Mouse (Mus musculus) layer of hippocampus, adult 9-11 months (tissue): ENCODE measurements at regions not wholly inside any gene's neighbourhood (a gene's known extent, or its start where the extent isn't known, plus 50 kb on each side); places are given as distances from the start of the nearest gene placed in this dataset.

Experiments
- DNase-seq: peaks from one replicate; pipeline ENCODE4 v3.0.0; 2022

GRCm38 (mm10) chr9:46622255-46622654 lies 302.5 kb upstream of the 4931429L15Rik start:
- no peak for DNase-seq

GRCm38 (mm10) chr9:46621851-46622250 lies 302.1 kb upstream of the 4931429L15Rik start:
- DNase-seq = no peak

- no peak for DNase-seq
Observed at GRCm38 (mm10) chr9:46610101-46611005, 290.6 kb upstream of the 4931429L15Rik start.

- no peak for DNase-seq
Observed at GRCm38 (mm10) chr9:46608695-46609094, 288.9 kb upstream of the 4931429L15Rik start.

- no peak for DNase-seq
Observed at GRCm38 (mm10) chr9:46600803-46601202, 281.0 kb upstream of the 4931429L15Rik start.

GRCm38 (mm10) chr9:46599931-46600708 lies 280.3 kb upstream of the 4931429L15Rik start:
- DNase-seq = peak; percentile 61

DNA sequence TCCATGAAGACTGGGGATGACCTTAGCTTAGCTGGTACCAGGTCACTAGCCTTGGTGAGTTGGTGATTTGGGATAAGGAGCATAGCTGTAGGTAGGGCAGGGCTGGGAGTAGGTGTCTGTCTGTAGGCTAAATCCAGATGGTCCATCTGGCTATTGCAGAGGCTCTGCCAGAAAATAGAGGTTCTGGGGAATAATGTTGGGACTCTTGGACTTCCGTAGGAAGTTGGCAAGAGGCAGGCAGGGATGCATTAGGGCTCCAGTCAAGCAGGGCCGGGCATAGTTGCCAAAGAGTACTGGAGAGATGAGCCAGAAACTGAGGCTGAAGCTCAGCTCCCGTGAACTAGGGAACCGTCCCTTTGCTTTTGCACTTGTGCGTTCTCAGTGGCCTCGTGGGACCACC lies 278.7 kb upstream of the 4931429L15Rik start:
- no peak for DNase-seq

GRCm38 (mm10) chr9:46593444-46593843 lies 273.7 kb upstream of the 4931429L15Rik start:
- DNase-seq = no peak

- DNase-seq = no peak
Observed at GRCm38 (mm10) chr9:46592908-46593307, 273.1 kb upstream of the 4931429L15Rik start.

- no peak for DNase-seq
Observed at GRCm38 (mm10) chr9:46586818-46587217, 267.0 kb upstream of the 4931429L15Rik start.

- no peak for DNase-seq
Observed at GRCm38 (mm10) chr9:46581844-46582243, 262.1 kb upstream of the 4931429L15Rik start.

- DNase-seq = no peak
Observed at GRCm38 (mm10) chr9:46562301-46562700, 242.5 kb upstream of the 4931429L15Rik start.

DNA sequence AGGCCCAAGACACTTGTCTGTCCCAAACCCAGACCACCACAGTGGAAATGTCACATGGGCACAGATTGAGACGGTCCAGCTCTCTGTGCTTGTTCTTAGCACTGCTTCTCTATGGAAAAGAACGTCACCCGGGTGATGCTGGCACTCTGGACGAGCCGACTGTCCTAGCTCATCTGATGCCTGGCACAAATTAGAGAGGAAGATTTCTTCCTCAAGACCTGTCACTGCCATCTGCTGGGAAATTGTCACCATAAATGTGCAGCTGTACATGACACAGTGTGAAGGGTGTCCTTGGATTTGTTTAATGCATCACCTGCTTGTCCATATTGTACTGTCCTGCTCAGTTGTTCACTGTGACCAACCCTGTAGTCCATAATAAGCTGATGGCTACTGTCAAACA lies 238.7 kb upstream of the 4931429L15Rik start:
- no peak for DNase-seq

DNA sequence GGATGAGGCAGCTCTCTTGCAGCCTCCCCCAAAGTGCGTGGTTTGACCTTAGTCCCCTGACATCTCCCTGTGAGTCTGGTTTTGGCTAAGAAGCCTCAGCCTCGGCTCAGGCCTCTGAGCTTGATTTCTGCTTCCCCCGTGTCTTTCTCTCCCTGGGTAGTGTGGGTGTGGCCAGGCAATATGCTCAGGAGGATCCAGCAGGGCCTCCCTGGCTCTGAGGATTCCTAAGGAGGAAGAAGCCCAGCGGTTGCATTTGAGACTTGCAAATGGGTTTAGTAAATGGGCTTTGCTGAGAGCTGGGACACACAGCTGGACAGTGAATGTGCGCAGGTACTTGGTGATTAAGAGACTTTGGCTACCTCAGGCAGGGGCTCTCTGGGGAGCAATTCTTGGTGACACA lies 238.0 kb upstream of the 4931429L15Rik start:
- DNase-seq = no peak

- DNase-seq = no peak
Observed at GRCm38 (mm10) chr9:46555156-46555555, 235.4 kb upstream of the 4931429L15Rik start.

DNA sequence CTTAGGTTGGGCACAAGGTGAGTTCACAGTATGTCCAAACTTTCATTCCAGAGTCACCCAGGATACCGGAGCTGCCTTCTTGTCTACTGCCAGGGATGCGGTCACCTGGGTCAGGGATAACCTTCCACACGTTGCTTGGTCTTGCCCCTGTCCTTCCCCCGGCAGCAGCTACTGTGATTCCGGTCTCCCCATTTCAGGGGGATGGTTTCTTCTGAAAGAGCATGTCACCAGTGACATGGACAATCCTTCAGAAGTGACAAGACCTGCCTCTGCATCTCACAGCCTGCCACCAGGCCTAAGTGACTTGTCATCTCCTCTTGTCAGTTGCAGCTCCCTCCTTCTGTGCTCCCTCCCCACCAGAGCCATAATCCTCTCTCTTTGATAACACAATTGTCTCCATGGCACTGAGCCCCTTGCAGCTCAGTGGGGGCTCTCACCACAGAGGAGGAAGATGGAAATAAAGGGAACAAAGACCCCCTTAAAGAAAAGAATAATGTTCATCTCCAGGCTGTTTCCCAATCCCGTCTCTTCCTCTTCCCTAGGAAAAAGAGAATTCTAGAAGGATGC lies 234.9 kb upstream of the 4931429L15Rik start:
- no peak for DNase-seq

DNA sequence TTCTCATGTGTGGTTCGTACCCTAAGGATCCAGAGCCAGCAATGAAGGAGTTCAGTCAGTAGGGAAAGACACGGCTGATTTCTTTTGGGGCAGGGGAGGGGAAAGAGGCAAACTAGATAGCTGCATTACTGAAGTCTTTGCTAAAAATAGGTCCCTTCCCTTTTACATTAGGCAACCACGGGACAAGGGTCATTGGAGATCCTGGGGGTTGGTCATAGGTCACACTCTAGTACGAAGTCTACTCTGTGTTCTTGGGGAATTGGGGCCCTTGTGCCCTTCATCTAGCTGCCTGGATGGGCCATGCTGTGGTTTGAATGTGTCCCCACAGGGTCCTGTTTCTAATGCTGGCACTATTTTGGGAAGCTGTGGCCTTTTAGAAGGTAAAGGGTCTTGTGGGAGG lies 229.6 kb upstream of the 4931429L15Rik start:
- no peak for DNase-seq

DNA sequence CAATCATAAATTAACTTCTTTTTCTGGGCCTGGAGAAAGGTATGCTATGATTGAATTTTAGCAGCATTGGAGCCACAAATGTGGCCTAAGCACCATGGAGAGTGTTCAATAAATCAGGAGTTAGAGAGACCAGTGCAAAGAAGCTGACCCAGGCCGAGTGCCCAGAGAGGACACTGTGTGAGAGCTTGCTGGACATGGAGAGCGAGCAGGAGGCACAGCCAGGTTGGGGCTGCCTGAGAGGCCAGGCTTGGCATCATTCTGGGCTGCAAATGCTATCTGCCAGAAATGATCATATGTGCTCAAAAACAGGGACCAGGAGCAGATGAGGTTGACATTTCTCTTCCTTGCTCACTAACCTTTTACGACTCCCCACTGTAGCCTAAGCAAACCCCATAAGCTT lies 224.5 kb upstream of the 4931429L15Rik start:
- no peak for DNase-seq

DNA sequence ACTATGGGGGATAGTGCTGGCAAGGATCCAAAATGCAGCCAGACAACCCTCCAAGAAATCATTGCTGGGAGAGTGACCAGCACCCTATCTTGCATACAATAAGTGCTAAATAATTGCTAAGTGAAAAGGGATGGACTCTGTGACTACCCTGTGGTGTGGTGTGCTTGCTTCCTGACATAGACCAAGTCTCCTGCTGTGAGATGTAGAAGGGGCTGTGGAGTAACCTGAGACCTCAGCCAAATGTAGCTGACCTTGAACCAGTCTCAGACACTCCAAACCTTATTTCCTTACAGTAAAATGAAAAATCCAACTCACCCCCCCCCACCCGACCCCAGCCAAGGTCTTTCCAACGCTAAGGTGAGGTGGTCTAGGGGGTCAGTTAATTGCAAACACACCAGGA lies 221.2 kb upstream of the 4931429L15Rik start:
- DNase-seq = no peak

- DNase-seq = no peak
Observed at GRCm38 (mm10) chr9:46538616-46539015, 218.8 kb upstream of the 4931429L15Rik start.

DNA sequence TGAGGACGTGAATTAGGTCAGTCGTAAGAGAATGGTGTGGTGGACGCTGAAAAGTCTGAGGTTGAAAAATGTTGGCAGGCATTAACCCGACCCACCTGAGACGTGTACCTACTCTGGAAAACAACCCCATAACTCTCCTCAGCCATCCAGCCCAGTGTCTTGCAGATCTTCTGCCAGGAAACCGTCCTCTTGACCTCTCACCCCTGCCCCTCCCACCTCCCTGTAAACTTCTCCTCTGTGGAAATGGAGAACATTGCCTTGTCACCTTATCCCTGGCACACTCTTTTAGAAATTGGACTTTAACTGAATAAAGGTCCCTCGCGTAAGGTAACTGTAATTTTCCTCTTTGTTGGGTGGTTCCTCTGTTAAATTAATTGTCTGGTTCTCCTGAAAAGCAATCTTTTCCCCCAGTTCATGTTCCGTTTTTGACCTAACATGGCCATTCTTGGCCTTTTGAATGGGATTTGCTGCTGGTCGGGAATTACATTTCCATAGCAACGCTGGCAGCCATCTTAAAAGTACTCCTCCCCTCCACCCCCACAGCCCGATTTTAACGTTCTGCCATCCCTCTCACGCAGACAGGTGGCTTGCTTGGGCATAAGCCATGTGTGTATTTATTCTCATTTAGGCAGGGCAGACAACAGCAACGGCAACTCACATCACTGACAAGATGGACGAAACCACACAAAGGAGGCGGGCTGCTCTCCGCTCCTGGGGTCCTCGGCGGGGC lies 196.8 kb upstream of the 4931429L15Rik start:
- DNase-seq = peak; percentile 61

- DNase-seq = peak; percentile 31
Observed at GRCm38 (mm10) chr9:46512276-46513051, 192.7 kb upstream of the 4931429L15Rik start.
